Mouse (Mus musculus) leukemia stem cell, adult 10-12 weeks (primary cell): ENCODE results near the gene Srebf2. TPM values are rescaled to one million over a fixed set of nuclear protein-coding genes. Genes with fewer than 3 reads are reported as not detected.

Source experiments
- polyA plus RNA-seq: library from polyadenylated mRNA; stranded (reverse); fragments of >175 nt; gene quantifications from 2 replicates; pipeline ENCODE4 v1.2.3, GENCODE M21; 2012; ENCODE audit warnings: low replicate concordance

Gene Srebf2
- polyA plus RNA-seq: 411 and 741 TPM in 2 replicates

GRCm38 (mm10) chr15:82146770-82147610 lies at the start of gene Srebf2:
Srebf2 (plus strand) TSS chr15:82147181.

GRCm38 (mm10) chr15:82127426-82128374 lies 19.3 kb upstream of the Srebf2 start, which contains the start of gene Ccdc134:
Ccdc134 (plus strand) TSS chr15:82127922.

GRCm38 (mm10) chr15:82212752-82213063 lies 65.7 kb downstream of the Srebf2 start, which contains the start of gene Shisa8:
Shisa8 (minus strand) TSS chr15:82212815.

GRCm38 (mm10) chr15:82223657-82224601 lies 76.9 kb downstream of the Srebf2 start, which contains the start of gene Tnfrsf13c:
Tnfrsf13c (minus strand) TSS chr15:82224369.

GRCm38 (mm10) chr15:82244115-82244804 lies 97.3 kb downstream of the Srebf2 start, which contains the start of gene Cenpm:
Cenpm (minus strand) TSS chr15:82244748.

GRCm38 (mm10) chr15:82252097-82252496 lies 105.1 kb downstream of the Srebf2 start, which contains the start of gene 1500009C09Rik:
1500009C09Rik (plus strand) TSS chr15:82252397.

Other genes with a start within 250 kb of the Srebf2 start
- 79.7 and 137 TPM in 2 replicates for gene Polr3h, start 220.9 kb upstream of the Srebf2 start, polyA plus RNA-seq
- gene Csdc2, start 210.4 kb upstream of the Srebf2 start, polyA plus RNA-seq: 0.75 and 1.6 TPM in 2 replicates
- gene Pmm1, start 186.3 kb upstream of the Srebf2 start, polyA plus RNA-seq: 126 and 148 TPM in 2 replicates
- not detected in 2 replicates for gene 1700029P11Rik, start 166.6 kb upstream of the Srebf2 start, polyA plus RNA-seq
- 4.7 and 11.7 TPM in 2 replicates for gene Xrcc6, start 159.3 kb upstream of the Srebf2 start, polyA plus RNA-seq
- 67.1 and 216 TPM in 2 replicates for gene Desi1, start 113.3 kb upstream of the Srebf2 start, polyA plus RNA-seq
- gene Snu13, start 99.6 kb upstream of the Srebf2 start, polyA plus RNA-seq: 6.4 and 229 TPM in 2 replicates
- not detected in 2 replicates for gene 4930407I10Rik, start 88.0 kb upstream of the Srebf2 start, polyA plus RNA-seq
- not detected in 2 replicates for gene Mei1, start 77.2 kb upstream of the Srebf2 start, polyA plus RNA-seq
- 3.6 and 19.0 TPM in 2 replicates for gene Ccdc134, start 19.3 kb upstream of the Srebf2 start, polyA plus RNA-seq
- 3.5 and 9.3 TPM in 2 replicates for gene Shisa8, start 65.6 kb downstream of the Srebf2 start, polyA plus RNA-seq
- gene Tnfrsf13c, start 77.2 kb downstream of the Srebf2 start, polyA plus RNA-seq: 51.6 and 117 TPM in 2 replicates
- 74.9 and 105 TPM in 2 replicates for gene Cenpm, start 97.6 kb downstream of the Srebf2 start, polyA plus RNA-seq
- gene 1500009C09Rik, start 105.2 kb downstream of the Srebf2 start, polyA plus RNA-seq: not detected in 2 replicates
- gene Sept3, start 127.7 kb downstream of the Srebf2 start, polyA plus RNA-seq: 0.73 and 1.1 TPM in 2 replicates
- not detected in 2 replicates for gene Wbp2nl, start 151.8 kb downstream of the Srebf2 start, polyA plus RNA-seq
- 38.6 and 88.5 TPM in 2 replicates for gene Naga, start 191.7 kb downstream of the Srebf2 start, polyA plus RNA-seq
- gene Pheta2, start 191.8 kb downstream of the Srebf2 start, polyA plus RNA-seq: 5.0 and 17.1 TPM in 2 replicates
- 58.2 and 75.0 TPM in 2 replicates for gene Smdt1, start 191.8 kb downstream of the Srebf2 start, polyA plus RNA-seq
- 95.3 and 124 TPM in 2 replicates for gene Ndufa6, start 207.1 kb downstream of the Srebf2 start, polyA plus RNA-seq
- gene Cyp2d22, start 233.1 kb downstream of the Srebf2 start, polyA plus RNA-seq: 0.07 and 0.80 TPM in 2 replicates
- gene Cyp2d11, start 246.8 kb downstream of the Srebf2 start, polyA plus RNA-seq: not detected in 2 replicates